Mouse (Mus musculus): Measurements from ENCODE around the gene Nnat. TPM values are rescaled to one million over a fixed set of nuclear protein-coding genes. Genes with fewer than 3 reads are reported as not detected.

Nnat gene
- polyA plus RNA-seq (2015; fragmentation: Nextera tagmentation; extraction: Ambion mirVana): 238 and 287 TPM in 2 replicates

- Histone ChIP-seq H3K36me3 (peaks cover 73% of the 10 kb centered on the region), H3K4me1 (peaks cover 40% of the 10 kb centered on the region), H3K27me3 (no peaks in the 10 kb centered on the region), H3K4me3 (replicated peaks) (peak within 1 kb of the TSS; percentile 53), H3K9me3 (replicated peaks) (peaks cover 27% of the 10 kb centered on the region), H3K9ac (peak within 1 kb of the TSS; percentile 55), H3K27ac (peak within 1 kb of the TSS; percentile 56; the same call in 1 of the 2 replicates), H3K4me2 (peak within 1 kb of the TSS; percentile 80)
- no peak for ATAC-seq (replicated peaks; ENCODE audit: low FRiP score)
- 55% methylated on average over 27 of the region's 27 CpGs for WGBS
Observed at GRCm38 (mm10) chr2:157559858-157560257, at the start of gene Nnat. Gene Nnat (plus strand): TSS chr2:157560078.

GRCm38 (mm10) chr2:157512859-157513258 lies 47.0 kb upstream of the Nnat start:
- peaks cover 26% of the 10 kb centered on the region for H3K4me1 ChIP-seq
- no peak overlapping the region for H3K4me2 ChIP-seq
- H3K36me3 ChIP-seq: no peaks in the 10 kb centered on the region
- no peak overlapping the region for H3K27ac ChIP-seq
- no peak overlapping the region for H3K9ac ChIP-seq
- no peak for ATAC-seq (replicated peaks; ENCODE audit: low FRiP score)
- H3K4me3 ChIP-seq (replicated peaks): no peak overlapping the region
- H3K27me3 ChIP-seq: peaks cover 3% of the 10 kb centered on the region; the same call in 1 of the 2 replicates
- H3K9me3 ChIP-seq (replicated peaks): no peaks in the 10 kb centered on the region
- WGBS: 78% methylated on average over 9 of the region's 9 CpGs

DNA sequence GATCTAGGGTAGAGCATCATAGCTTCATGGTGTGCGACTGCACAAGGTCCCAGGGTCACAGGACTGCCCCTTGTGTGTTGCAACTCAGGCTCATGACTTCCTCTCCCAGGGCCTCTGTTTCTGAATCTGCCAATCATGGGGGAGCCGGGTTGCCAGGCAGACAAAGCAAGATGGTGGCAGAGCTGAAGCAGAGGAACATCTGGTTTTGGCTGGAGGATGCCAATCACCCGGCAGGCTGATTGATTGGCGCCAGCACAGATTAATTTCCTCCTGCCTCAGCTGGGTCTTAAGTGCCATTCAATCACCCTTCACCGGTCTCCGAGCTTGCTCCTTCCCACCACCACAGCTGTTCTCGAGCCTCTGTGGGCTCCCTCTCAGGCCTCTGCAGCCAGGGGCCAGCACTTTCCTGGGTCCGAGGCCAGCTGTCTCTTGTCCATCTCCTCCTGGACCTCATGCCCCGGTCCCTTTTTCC lies 46.1 kb upstream of the Nnat start:
- H3K36me3 ChIP-seq: no peaks in the 10 kb centered on the region
- no peak for ATAC-seq (replicated peaks; ENCODE audit: low FRiP score)
- H3K9me3 ChIP-seq (replicated peaks): no peaks in the 10 kb centered on the region
- H3K4me2 ChIP-seq: no peak overlapping the region
- no peak overlapping the region for H3K4me3 ChIP-seq (replicated peaks)
- 0 out of 2 replicates have a peak overlapping the region, but pooled peaks have one; percentile 34 for H3K27ac ChIP-seq
- 27% methylated on average over 9 of the region's 9 CpGs for WGBS
- H3K27me3 ChIP-seq: no peaks in the 10 kb centered on the region
- H3K4me1 ChIP-seq: peaks cover 33% of the 10 kb centered on the region
- no peak overlapping the region for H3K9ac ChIP-seq

DNA sequence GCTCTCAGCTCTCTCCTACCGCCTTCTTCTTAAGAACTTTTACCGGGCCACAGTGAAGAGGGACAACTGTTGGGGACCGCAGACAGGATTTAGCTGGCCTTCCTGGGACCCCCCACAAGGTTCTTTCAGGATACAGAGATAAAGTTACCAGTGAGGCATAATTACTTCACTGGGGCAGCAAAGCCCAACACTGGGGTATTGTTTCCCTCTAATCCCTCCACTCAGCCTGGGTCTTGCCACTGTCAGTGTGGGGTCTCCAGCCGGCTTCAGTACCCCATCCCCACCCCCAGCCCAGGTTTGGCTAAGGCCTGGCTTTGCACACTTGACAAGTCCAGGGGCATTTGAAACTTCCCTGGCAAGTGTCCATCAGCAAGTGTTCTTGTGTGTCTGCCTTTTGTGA lies 45.5 kb upstream of the Nnat start:
- H3K9ac ChIP-seq: no peak overlapping the region
- no peak for ATAC-seq (replicated peaks; ENCODE audit: low FRiP score)
- H3K4me2 ChIP-seq: no peak overlapping the region
- H3K4me1 ChIP-seq: peaks cover 33% of the 10 kb centered on the region
- H3K27me3 ChIP-seq: no peaks in the 10 kb centered on the region
- H3K36me3 ChIP-seq: no peaks in the 10 kb centered on the region
- 0 out of 2 replicates have a peak overlapping the region, but pooled peaks have one; percentile 24 for H3K27ac ChIP-seq
- no peaks in the 10 kb centered on the region for H3K9me3 ChIP-seq (replicated peaks)
- 17% methylated on average over 4 of the region's 4 CpGs for WGBS
- no peak overlapping the region for H3K4me3 ChIP-seq (replicated peaks)

DNA sequence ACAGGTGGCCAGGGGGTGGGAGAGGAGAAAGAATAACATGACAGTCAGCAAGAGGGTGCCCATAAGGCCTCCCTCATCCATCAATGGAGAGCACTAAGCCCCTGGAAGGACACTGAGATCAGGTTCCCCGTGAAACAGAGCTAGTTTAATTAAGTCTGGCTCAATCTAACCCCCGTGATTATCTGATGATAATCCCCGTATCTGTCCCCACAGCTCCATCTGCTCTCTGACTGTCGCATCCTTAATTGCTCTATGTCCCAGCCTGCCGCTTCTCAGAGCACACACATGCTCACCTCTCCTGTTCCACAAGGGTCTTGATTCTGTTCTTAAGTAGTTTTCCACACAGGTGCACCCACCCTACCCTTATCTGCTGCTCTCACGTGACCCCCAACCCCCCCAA lies 42.4 kb upstream of the Nnat start:
- ATAC-seq (replicated peaks; ENCODE audit: low FRiP score): no peak
- no peaks in the 10 kb centered on the region for H3K9me3 ChIP-seq (replicated peaks)
- no peaks in the 10 kb centered on the region for H3K27me3 ChIP-seq
- WGBS: 58% methylated on average over 6 of the region's 6 CpGs
- H3K4me2 ChIP-seq: no peak overlapping the region
- H3K36me3 ChIP-seq: no peaks in the 10 kb centered on the region
- no peak overlapping the region for H3K4me3 ChIP-seq (replicated peaks)
- peaks cover 30% of the 10 kb centered on the region for H3K4me1 ChIP-seq
- no peak overlapping the region for H3K27ac ChIP-seq
- H3K9ac ChIP-seq: no peak overlapping the region

DNA sequence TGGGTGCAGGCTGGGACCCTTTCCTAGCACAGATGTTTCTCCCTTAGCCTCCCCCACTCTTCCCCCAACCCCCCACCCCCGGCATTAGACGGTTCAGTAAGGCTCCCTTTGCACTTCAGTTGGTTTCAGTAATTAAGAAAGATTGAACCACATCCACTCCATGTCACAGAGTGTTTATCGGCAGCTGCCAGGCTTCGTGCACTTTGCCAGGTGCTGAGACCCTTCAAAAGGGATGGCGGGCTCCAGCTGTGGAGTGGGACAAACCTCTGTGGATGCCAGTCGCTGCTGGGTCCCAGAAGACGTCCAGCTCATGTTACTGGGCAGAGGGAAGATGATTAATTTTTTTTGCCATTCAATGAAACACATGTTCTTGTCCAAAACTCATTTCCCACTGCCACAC lies 41.4 kb upstream of the Nnat start:
- WGBS: 37% methylated on average over 7 of the region's 7 CpGs
- ATAC-seq (replicated peaks; ENCODE audit: low FRiP score): no peak
- no peak overlapping the region for H3K9ac ChIP-seq
- peaks cover 28% of the 10 kb centered on the region for H3K4me1 ChIP-seq
- no peaks in the 10 kb centered on the region for H3K36me3 ChIP-seq
- H3K27me3 ChIP-seq: no peaks in the 10 kb centered on the region
- no peak overlapping the region for H3K27ac ChIP-seq
- no peaks in the 10 kb centered on the region for H3K9me3 ChIP-seq (replicated peaks)
- no peak overlapping the region for H3K4me2 ChIP-seq
- H3K4me3 ChIP-seq (replicated peaks): no peak overlapping the region

GRCm38 (mm10) chr2:157519452-157519851 lies 40.4 kb upstream of the Nnat start:
- Histone ChIP-seq H3K4me1 (peaks cover 18% of the 10 kb centered on the region), H3K27ac (no peak overlapping the region), H3K36me3 (no peaks in the 10 kb centered on the region), H3K4me2 (no peak overlapping the region), H3K4me3 (replicated peaks) (no peak overlapping the region), H3K9me3 (replicated peaks) (no peaks in the 10 kb centered on the region), H3K9ac (no peak overlapping the region), H3K27me3 (no peaks in the 10 kb centered on the region)
- 67% methylated on average over 6 of the region's 6 CpGs for WGBS
- no peak for ATAC-seq (replicated peaks; ENCODE audit: low FRiP score)

DNA sequence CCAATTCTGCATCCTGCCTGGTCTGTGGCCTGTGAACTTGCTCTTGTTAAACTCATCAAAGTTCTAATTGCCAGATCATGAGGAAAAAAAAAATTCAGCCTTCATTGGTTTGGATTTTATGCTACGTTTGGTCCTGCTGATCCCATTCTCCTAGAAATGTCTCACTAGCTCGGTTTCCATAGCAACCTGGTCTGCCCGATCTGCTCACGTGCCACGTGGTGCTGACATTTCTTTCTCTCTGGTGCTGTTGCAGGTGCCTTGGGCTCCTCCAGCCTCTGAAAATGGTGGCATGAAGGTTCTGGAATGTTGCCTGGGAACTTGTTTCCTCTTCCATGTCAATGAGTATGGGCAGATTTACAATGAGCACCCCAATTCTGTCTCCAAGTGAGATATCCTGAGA lies 39.4 kb upstream of the Nnat start:
- Histone ChIP-seq H3K4me2 (no peak overlapping the region), H3K4me3 (replicated peaks) (no peak overlapping the region), H3K9me3 (replicated peaks) (no peaks in the 10 kb centered on the region), H3K4me1 (peaks cover 13% of the 10 kb centered on the region; the same call in 1 of the 2 replicates), H3K27ac (no peak overlapping the region), H3K9ac (no peak overlapping the region), H3K36me3 (no peaks in the 10 kb centered on the region), H3K27me3 (no peaks in the 10 kb centered on the region)
- 29% methylated on average over 5 of the region's 5 CpGs for WGBS
- no peak for ATAC-seq (replicated peaks; ENCODE audit: low FRiP score)

GRCm38 (mm10) chr2:157522556-157522955 lies 37.3 kb upstream of the Nnat start:
- H3K36me3 ChIP-seq: no peaks in the 10 kb centered on the region
- no peak overlapping the region for H3K27ac ChIP-seq
- no peak for ATAC-seq (replicated peaks; ENCODE audit: low FRiP score)
- peaks cover 10% of the 10 kb centered on the region; the same call in 1 of the 2 replicates for H3K4me1 ChIP-seq
- no peaks in the 10 kb centered on the region for H3K9me3 ChIP-seq (replicated peaks)
- H3K4me3 ChIP-seq (replicated peaks): no peak overlapping the region
- WGBS: 81% methylated on average over 3 of the region's 3 CpGs
- no peak overlapping the region for H3K4me2 ChIP-seq
- no peaks in the 10 kb centered on the region for H3K27me3 ChIP-seq
- no peak overlapping the region for H3K9ac ChIP-seq

DNA sequence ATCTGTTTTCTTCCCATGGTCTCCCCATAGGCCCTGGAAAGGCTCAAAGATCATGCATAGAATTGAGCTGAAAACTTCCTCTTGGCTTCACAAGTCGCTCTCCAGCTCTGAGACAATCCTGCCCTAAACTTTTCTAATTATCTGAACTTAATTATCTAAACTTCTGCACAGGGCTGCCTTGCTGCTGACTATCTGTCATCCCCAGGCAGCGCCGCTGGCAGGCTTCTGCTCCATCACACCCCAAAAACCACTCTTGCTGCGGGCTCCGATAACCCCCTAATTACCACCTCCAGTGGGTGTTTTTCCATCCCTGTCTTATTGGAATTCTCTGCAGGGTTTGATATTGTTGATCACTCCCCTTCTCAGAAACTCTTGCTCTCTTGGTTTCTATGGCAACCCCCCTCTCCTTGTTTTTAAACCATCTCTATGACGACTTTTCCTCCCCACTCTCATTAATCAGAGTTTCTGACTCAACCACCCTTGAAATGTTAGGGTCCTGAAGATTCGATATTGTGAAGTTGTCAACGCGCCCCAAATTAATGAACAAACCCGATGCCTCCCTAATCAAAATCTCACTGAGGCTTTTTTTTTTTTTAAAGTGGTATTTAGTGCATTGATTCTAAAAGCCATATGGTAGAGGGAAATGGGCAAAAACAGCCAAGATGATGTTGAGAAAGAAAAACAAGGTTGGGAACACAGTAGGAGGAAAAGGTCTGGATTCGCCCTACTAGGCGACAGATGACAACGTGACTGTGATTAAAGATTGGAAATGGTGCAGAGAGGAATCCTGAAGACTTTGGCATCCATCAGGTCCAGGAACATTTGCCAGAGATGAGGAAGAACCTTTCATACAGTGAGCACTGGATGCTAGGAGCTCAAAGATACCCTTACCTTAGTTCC lies 29.6 kb upstream of the Nnat start:
- ATAC-seq (replicated peaks; ENCODE audit: low FRiP score): no peak
- Histone ChIP-seq H3K9me3 (replicated peaks) (no peaks in the 10 kb centered on the region), H3K4me1 (0 out of 2 replicates have a peak, but pooled peaks cover 3% of the 10 kb centered on the region), H3K9ac (no peak overlapping the region), H3K27ac (no peak overlapping the region), H3K4me2 (no peak overlapping the region), H3K27me3 (no peaks in the 10 kb centered on the region), H3K4me3 (replicated peaks) (no peak overlapping the region), H3K36me3 (no peaks in the 10 kb centered on the region)
- 58% methylated on average over 13 of the region's 13 CpGs for WGBS

- H3K9ac ChIP-seq: no peak overlapping the region
Observed at GRCm38 (mm10) chr2:157531681-157532426, 28.0 kb upstream of the Nnat start.

DNA sequence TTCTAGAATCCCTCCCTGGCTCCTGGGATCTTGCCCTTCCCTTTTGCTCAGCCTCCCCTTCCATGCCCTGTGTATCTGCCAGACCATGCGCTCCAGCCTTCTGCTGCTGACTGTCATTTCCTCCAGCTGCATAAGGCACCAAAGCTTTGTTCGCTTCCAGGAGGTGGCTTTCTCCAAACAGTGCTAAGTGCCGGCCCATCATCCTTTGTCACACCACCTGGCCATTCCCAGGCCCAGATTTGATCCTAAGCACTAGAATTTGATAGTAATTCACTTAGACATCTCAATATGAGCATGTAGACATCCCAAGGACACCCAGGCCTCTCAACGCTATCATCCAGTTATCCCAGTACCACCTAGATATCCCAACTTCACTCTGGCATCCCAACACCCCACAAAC lies 25.7 kb upstream of the Nnat start:
- 0 out of 2 replicates have a peak, but pooled peaks cover 5% of the 10 kb centered on the region for H3K4me1 ChIP-seq
- H3K4me3 ChIP-seq (replicated peaks): no peak overlapping the region
- no peak for ATAC-seq (replicated peaks; ENCODE audit: low FRiP score)
- H3K36me3 ChIP-seq: no peaks in the 10 kb centered on the region
- 0 out of 2 replicates have a peak, but pooled peaks cover 3% of the 10 kb centered on the region for H3K27me3 ChIP-seq
- H3K9ac ChIP-seq: no peak overlapping the region
- H3K27ac ChIP-seq: no peak overlapping the region
- 79% methylated on average over 4 of the region's 4 CpGs for WGBS
- no peaks in the 10 kb centered on the region for H3K9me3 ChIP-seq (replicated peaks)
- H3K4me2 ChIP-seq: no peak overlapping the region

More at GRCm38 (mm10) chr2:157531681-157532426, 28.0 kb upstream of the Nnat start:
- 48% methylated on average over 8 of the region's 8 CpGs for WGBS
- no peaks in the 10 kb centered on the region for H3K27me3 ChIP-seq
- H3K9me3 ChIP-seq (replicated peaks): no peaks in the 10 kb centered on the region
- no peak overlapping the region for H3K4me2 ChIP-seq
- 0 out of 2 replicates have a peak, but pooled peaks cover 5% of the 10 kb centered on the region for H3K4me1 ChIP-seq
- no peaks in the 10 kb centered on the region for H3K36me3 ChIP-seq
- no peak overlapping the region for H3K4me3 ChIP-seq (replicated peaks)
- ATAC-seq (replicated peaks; ENCODE audit: low FRiP score): no peak
- no peak overlapping the region for H3K27ac ChIP-seq

Data from kidney, embryonic 15.5 days (tissue).